Mouse (Mus musculus) left cerebral cortex, postnatal 36 days (tissue): ENCODE data around the gene Ablim2. TPM values are rescaled to one million over a fixed set of nuclear protein-coding genes. Genes with fewer than 3 reads are reported as not detected.
A peak's percentile ranks its signal among the peaks of the same experiment; 100 is the strongest.

Experiments
- DNase-seq, 2 experiments: peaks; one replicate each; pipeline ENCODE4 v3.0.0; 2021 to 2022; ENCODE audit warnings: low spot score in 2 of 2, mixed read lengths in 1 of 2
- intact Hi-C: fragments of 180-260 bp; cut with DNase I; formaldehyde crosslinking; loops from one replicate; pipeline ENCODE4 v1.15.1; 2025
- total RNA-seq, 2 experiments: library from RNA; stranded (reverse); gene quantifications; 2 replicates each; pipeline ENCODE4 v1.2.3; 2021

Ablim2 gene
- total RNA-seq, 2 experiments from 2014 or later: 150 to 220 TPM

DNA sequence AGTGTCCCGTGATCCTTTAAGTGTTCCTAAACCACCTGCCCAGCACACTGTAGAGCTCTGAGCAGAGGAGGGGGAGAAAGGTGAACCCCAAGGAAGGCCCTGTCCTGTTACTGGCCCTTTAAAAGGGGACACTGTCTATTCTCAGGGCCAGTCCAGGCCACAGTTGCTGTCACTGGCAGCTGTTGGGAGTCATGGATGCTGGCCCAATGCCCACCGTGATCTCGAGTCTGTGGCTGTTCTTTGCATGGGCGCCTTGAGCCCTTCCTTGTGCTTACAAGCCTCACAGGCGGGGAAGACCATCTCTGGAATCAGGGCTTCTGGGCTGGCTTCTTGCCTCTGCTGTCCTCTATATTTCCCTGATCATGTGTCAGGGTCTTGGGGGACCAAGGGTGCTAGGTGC is 4.7 kb downstream of the Ablim2 start:
- DNase-seq: no peak
- intact Hi-C loops: no loop called here

DNA sequence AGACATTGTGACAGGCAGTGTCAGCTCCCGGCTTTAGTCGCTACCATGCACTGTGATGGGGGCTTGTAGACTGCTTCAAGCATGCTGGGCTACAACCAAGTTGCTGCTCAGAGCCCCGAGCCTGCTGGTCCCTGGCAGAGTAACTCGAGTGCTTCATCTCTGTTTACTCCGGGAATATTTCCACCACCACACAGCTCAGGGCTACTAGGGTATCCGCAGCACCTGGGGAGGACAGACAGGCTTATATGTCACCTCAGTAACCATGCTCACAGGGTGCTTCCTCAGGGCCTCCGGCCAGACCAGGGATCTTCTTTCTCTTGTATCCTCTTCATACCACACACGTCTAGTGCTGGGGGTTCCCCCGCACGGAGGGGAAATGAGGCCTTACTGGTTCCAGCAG is 5.2 kb downstream of the Ablim2 start:
- DNase-seq: no peak
- intact Hi-C loops: no loop called here

DNA sequence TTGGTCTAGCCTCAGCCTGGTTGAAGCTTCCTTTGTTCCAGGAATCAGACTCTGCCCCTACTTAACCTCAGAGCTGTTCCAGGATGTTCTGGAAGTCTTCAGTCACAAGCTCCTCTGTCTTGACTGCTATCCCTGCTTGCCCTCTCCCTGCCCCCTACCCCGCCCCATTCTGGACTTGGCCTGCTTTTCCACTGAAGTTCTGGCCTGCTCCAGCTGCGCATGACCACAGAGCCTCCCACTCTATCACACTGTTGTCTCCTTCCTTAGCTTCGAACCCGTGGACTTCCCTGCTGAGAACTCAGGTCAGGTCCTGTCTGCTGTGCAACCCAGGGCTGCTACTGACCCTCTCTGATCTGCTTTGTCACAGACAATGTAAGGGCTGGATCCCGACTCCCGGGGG is 8.2 kb downstream of the Ablim2 start:
- DNase-seq: no peak
- intact Hi-C loops: no loop called here

DNA sequence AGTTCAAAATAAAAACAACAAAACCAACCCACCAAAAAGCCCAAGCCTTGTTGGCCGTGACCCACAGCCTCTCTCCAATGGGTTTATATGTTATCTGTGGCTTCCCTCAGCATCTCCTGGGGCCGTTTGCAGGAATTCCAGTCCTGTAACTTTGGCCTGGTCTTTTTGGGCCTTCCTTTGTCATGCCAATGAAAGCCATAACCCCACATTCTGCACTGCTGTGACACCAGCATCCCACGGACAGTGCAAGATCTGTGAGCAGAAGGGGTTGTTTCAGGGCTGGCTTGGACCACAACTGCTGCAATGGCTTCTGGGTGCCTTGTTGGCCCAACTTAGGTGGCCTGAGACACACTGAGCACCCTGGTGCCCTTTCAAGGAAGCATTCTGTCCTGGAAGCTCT is 10.8 kb downstream of the Ablim2 start:
- intact Hi-C loops: no loop called here
- DNase-seq: no peak

DNA sequence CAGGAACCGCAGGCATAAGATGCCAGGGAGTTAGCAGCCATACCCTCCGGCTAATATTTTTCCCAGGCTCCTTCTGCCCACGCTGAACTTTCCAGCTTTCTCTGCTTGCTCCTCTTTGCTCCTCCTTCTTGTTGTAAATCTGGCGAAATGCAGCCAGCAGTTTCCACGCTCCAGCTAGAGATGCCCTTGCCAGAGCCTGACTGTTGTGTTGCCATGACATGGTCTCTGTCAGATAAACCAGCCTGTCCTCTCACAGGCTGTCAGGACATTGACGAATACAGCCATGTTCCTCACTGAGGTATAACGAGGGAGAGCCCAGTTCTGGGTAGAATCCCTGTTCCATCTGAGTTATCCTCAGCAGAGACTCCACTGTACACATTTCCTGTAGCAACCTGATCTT is 11.3 kb downstream of the Ablim2 start:
- intact Hi-C loops: no loop called here
- DNase-seq: no peak

DNA sequence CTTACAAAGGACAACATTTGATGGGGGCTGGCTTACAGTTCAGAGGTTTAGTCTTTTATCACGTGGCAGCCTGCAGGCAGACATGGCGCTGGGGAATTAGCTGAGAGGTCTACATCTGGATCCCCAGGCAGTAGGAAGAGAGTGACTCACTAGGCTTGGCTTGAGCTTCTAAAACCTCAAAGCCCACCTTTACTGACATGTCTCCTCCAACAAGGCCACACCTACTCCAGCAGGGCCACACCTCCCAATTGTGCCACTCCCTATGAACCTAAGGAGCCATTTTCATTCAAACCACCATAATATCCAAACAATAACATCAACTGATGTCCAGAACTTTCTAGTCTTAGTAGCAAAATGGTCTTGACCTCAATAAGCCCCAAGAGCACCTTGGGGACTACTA is 12.6 kb downstream of the Ablim2 start:
- intact Hi-C loops: no loop called here
- DNase-seq: no peak

DNA sequence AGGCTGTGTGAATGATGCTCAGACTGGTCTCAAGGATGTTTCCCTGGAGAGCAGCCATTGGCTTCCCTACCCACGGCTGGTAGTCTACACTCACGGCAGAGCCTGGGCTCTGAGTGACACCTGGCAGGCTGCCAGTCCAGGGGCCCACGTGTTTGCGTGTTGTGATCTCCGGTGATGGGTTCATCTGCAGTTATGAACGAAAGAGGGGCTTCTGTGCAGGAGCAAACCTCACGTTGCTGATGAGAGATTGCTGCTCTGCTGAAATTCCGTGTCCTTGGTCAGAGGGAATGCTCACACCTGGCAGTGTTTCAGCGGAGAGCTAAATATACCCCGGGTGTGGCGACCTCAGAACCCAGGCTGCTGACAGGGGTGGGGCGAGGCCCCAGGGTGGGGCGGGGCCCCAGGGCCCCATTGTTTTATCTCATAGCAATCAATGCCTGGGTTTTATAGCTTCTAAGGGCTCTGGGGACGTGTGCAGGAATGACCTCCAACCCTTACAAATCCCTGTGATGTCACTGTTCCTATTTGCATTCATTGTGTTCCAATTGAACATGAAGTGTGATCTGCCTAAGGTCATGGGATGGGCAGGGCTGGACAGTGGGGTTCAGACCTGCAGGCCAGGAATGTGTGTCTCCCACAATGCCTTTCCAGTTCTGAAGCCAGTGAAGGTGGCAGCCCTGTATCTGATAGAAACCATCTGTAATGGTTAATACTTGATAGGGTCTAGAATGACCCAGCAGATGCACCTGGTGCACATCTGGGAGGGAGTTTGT is 13.4 kb downstream of the Ablim2 start:
- intact Hi-C loops: no loop called here
- peak; percentile 33 to 34 for DNase-seq

DNA sequence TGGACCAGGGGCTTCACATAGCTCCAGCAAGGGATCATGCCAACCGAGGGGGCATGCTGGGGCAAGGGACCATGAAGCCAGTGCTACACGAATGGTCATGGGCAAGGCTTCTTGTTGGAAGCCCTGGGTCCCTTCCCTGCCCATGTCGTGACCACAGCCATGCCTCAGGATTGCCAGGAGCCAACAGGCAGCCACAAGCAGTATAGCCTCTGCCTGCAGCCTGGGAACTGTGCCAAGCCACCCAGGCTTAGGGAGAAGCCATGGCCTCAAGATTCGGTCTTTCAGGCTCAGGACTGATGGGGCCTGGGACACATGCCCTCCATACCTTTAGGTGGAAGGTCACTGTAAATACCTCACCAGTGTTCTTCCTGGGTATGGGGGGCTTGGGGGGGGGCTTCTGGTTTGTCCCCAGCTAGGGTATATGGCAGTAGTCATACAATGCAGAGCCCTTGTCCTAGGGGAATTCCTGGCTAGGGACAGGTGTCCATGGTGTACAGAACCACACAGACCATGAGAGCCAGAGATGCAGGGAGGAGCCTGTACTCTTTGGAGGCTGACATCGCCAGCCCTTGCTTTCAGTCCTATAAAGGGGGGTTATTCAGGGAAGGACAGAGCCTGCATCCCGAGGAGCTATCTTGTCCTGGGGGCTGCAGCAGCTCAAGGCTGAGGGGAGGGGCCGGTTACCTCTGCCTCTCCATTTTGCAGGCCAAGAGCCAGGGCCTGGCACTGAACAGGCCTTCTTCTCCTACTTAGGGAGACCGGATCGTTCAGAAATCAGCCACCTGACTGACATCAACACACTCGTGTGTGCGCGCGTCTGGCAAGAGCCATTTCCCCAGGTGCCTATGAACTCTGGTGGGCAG is 15.8 kb downstream of the Ablim2 start:
- intact Hi-C loops: no loop called here
- DNase-seq: no peak

DNA sequence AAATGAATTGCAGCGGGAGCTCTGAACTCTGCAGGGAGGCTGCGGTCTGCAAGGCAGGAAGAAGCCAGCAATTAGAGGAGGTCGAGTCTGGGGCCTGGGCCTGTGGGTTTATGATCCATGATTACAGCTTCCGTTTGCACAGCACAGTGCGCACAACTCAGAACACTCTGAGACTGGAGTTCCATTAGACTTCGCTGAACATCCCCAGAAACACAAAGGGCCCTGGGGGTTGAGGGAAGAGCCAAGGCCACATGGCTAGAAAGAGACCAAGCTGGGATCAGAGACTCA is 16.4 kb downstream of the Ablim2 start:
- DNase-seq: no peak
- intact Hi-C loops: no loop called here

DNA sequence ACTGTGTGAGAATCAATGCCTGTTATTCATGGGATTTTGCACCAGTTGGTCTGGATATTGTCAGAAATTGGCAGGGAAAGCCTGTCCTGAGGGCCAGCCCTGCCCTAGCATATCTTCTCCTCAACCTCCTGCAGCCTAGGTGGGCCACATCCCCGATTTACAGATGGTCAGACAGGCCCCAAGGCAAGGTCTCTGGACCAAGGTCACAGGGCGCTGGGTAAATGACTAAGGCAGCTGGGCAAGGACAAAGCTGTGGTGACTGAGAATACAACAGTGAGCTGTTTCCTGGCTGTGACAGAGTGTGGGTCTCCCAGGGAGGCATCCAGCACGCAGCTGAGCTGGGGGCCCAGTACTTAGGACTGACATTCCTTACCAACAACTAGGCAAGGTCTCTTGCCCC is 23.4 kb downstream of the Ablim2 start:
- intact Hi-C loops: no loop called here
- no peak for DNase-seq

DNA sequence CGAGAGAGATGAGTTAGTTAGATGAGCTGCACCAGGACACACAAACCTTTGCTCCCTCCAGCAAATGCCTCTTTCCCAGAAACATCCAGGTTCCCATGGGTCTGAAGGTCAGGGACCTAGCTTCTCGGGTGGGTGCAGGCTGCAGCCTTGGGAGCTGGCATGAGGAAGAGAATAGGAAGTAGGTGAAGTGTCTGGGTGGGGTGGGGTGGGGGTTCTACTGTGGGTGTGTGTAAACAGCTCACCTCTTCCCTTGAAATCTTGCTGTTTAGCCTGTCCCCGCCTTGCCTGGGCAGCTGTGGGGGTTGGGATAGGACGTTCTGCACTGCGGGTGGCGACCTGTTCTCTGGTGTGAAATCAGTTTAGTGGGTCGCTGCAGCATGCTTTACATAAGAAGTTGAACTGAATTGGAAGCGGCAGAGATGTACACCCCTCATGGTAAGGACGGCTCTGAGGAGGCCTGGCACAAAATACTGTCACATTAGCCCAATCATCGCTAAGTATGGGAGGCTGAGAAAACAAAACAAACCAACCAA is 25.0 kb downstream of the Ablim2 start:
- intact Hi-C loops: no loop called here
- DNase-seq: no peak

DNA sequence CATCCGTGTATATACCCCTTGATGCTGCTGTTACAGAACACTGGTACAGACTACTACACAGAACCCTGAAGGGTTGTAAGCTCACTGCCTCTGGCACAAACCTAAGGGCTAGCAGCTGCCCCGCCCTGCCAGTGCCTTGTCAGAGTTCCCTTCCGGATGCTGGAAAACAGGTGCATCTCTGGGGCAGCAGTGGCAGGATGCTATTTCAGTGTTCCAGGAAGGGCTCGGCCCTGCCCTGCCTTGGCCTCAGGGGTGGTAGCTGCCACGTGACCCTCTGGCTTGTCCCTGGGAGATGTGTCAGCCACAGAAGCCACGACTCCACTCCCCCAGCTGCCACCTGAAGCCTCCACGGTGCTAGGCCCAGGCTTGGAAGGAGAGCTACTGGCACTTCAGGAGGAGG is 28.2 kb downstream of the Ablim2 start:
- intact Hi-C loops: no loop called here
- DNase-seq: no peak

DNA sequence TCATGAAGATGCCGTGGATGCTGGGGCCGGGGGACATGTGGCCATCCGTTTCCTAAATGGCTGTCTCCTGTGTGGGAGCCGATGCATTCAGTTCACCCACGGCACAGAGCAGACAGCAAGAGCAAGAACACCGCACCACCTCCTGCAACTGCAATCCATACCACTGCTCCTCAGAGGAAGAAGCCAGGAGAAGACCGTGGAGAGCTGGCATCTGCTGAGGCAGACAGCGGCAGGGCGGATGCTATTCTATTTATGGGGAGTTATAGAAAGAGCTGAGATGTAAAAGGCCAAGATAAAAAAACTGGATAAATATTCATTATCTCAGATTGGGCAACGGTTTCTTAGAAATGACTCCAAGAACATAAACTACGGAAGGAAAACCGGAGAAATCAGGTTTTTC is 30.2 kb downstream of the Ablim2 start:
- peak; percentile 71 to 72 for DNase-seq
- intact Hi-C loops: no loop called here

DNA sequence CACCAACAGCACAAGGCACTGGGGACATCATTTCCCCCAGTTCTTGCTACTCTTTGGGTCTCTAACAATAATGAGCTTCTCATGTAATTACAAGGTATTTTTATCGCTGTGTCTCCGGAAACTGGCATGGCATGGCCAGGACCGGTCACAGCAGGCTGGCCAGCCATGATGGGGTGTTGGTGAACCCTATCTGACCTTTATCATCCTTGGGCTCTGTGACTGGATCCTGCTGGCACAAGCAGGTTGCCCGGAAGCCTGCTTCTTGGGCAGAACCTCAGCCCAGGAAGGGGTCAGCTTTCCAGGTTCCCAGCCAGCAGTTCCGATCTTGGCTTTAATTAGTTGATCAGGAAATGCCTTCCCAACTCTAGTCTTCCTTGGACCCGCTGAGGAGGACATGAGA is 31.0 kb downstream of the Ablim2 start:
- intact Hi-C loops: no loop called here
- DNase-seq: no peak

DNA sequence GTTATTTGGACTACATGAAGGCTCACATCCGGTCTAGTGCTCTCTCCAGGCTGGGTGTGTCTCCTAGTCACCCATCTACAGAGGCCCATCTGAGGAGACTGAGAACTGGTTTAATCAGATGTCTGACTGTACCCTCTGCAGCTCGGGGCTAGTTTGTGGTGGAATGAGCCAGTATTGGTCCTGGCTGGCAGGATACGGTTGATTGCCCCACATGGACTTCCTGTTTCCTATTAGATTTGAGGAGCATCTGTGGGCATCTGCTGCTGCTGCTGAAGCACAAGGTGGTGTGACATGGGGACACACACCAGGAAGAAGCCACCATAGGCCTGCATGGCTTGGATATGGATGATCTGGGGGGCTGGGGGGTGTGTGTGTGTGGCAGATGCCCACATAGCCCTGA is 32.0 kb downstream of the Ablim2 start:
- no peak for DNase-seq
- intact Hi-C loops: no loop called here

DNA sequence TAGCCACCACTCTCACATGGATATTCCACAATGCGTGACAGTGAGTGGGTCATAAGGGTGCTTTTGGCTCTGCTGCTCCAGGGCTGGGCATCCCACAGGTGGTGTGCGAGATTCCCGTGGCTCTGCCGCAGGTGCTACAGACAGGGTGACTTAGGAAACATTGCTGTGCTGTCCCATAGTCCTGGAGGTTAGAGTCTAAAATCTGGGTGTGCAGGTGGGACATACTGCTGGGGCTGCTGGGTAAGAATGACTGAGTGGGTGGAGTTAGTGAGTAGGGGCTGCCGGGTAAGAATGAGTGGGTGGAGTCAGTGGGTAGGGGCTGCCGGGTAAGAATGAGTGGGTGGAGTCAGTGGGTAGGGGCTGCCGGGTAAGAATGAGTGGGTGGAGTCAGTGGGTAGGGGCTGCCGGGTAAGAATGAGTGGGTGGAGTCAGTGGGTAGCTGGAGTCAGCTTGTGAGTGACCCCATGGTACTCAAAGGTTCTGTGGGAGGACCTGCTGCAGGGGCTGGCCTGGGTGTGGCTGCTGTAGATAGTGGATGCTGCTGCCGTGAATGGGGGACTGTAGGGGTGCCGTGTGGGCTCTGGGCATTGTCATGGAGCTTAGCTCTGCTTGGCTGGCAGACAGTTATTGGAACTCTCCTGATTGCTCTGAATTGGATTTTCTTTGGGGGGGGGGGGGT is 32.8 kb downstream of the Ablim2 start:
- DNase-seq: no peak
- intact Hi-C loops: no loop called here

DNA sequence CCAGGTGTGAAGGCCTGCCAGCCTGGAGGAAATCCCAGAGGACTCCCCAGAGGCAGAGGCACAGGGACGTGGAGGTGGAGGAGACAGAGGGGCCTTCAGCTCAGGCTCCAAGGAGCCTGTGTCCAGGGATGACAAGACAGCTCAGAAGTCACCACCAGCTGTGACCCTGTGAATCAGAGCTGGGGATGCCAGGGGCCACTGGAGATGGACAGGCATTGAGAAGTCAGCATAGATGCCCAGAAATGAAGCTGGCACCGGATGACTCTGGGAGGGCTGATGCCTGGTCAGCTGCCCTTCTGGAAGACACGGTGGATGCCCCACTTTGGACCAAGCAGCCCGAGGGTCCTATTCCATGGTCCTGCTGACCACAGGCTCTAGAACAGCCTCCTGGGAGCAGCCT is 36.3 kb downstream of the Ablim2 start:
- no peak for DNase-seq
- intact Hi-C loops: loop anchor here (2.0 kb wide), 1 partner anchor 63 kb away; no protein-coding TSS in a partner anchor

DNA sequence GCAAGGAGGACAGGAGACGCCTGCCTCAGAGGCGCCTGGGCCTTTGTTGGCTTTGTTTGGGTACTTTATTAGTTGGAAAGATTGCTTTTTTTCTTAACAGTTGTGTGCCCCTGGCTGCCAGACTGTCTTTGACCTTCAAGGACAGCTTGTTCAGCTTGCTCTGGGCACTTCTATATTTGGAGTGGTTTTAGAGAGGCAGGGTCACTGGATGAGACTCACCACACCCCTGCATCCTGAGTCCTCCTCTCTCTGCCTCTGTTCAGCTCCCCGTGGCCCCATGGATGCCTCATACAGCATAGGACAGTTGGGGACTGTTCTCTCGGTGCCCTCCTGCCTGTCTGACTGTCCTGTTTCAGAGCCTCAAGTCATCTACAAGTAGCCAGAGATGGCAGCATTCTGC is 37.3 kb downstream of the Ablim2 start:
- no peak for DNase-seq
- intact Hi-C loops: loop anchor here (2.0 to 5.0 kb wide), 2 partner anchors 38 to 62 kb away; partner anchors contain the start of gene Ablim2

DNA sequence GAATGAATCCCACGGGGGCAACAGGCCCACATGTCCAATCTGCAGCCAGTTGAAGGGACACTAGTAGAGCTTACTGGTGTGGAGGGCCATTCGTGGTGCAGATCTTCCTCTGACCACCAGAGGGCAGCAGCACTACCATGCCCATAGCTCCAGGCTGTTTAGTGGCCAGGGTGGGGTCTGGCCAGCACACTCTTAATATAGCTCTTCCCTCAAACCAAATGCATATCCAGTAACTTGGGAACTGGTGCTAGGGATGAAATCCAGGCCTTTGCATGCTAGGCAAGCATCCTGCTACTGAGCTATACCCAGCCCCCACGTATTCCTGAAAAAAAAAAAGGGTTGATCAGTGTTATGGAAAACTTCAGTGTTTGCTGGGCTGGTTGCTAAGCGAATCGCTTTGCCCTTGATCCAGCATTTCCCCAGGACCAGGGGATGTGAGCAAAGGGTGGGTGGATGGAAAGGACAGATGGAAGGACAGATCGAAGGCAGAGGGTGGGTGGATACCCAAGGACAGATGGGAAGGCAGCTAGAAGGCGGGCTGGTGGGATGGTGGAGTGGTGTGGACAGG is 37.9 kb downstream of the Ablim2 start:
- DNase-seq: peak; percentile 70 to 71
- intact Hi-C loops: loop anchor here (2.0 to 5.0 kb wide), 2 partner anchors 38 to 61 kb away; partner anchors contain the start of gene Ablim2

DNA sequence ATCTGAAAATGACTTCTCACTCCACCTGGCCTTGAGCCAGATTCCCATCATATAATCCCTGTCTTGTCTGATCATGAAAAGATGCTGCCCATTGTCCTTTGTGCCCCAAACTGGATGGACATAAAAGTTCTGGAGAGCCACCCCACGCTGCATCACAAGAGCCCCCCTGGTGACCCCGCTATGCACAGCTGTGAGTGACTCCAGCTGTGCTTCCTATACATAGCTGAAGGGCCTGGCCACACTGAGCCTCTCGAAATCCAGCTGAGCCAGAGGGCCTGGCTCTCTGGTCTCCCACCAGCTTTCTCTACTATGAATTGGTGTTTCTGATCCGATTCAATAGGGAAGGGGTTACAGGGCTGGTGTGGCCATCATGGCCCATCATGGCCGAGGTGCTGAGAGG is 38.5 kb downstream of the Ablim2 start:
- intact Hi-C loops: loop anchor here (5.0 kb wide), 1 partner anchor 39 kb away; the partner anchor contains the start of gene Ablim2
- no peak for DNase-seq
